Mouse (Mus musculus): ENCODE data around the gene Acat2. TPM values are rescaled to one million over a fixed set of nuclear protein-coding genes. Genes with fewer than 3 reads are reported as not detected.
A peak's percentile ranks its signal among the peaks of the same experiment; 100 is the strongest.
"Not testable (repeated sequence)": the region's sequence is repeated elsewhere in the genome, so short reads cannot be mapped to it uniquely, and the experiment has no call there.

The Acat2 gene
- 396 and 405 TPM in 2 replicates for polyA plus RNA-seq (2016; fragmentation: Nextera tagmentation; extraction: Ambion mirVana)

DNA sequence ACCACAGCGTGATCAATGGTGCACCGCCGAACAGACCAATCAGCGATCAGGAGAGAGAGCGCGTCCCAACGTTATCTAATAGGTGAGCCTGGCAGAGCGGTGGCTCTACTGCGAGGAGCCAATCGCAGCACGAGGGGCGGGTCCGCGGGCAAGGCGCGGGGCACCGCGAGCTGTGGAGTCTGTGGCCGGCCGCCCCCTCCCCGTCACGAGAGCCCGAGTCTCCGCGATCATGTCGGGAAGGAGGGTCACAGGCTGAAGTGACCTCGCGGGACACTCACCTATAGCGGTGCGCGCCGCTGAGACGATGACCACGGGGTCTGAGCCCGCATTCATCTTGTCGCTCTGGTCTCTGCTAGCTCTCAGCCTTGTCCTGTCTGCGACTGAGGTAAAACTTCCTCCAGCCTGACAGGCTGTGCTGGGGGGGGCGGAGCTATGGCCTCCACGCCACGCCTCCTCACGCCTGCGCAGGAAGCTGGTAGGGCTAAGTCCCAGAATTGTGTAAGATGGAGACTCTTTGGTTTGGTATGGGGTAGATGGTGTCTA is at the start of gene Acat2:
Gene Acat2, minus strand, starts transcription at position 417 of the 543 bp plus-strand sequence.
- no peaks in the 10 kb centered on the region for H3K27me3 ChIP-seq (ENCODE audit: poor library complexity, severe bottlenecking)
- H3K4me3 ChIP-seq = peak within 1 kb of the TSS; percentile 77
- H3K9me3 ChIP-seq = no peaks in the 10 kb centered on the region
- H3K36me3 ChIP-seq (replicated peaks) = peaks cover 37% of the 10 kb centered on the region
- peaks cover 21% of the 10 kb centered on the region for H3K4me1 ChIP-seq
- DNase-seq (ENCODE audit: extremely low spot score, low spot score) = peak; percentile 92
- H3K27ac ChIP-seq = peak within 1 kb of the TSS; percentile 92
- WGBS = under 1% methylated on average over 42 of the region's 42 CpGs

DNA sequence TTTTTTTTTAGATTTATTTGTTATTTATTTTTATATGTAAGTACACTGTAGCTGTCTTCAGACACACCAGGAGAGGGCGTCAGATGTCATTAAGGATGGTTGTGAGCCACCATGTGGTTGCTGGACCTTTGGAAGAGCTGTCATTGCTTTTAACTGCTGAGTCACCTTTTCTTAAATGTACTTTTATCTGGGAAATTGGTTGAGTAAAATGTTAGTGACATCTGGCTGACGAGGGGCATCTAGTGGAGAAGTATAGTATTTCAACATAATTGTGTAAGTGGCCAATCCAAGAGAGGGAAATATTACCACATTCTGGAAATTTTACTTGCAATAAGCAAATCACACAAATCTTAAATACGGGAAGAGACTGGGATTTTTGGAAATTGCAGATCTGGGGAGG is 49.3 kb upstream of the Acat2 start:
- no peaks in the 10 kb centered on the region for H3K27me3 ChIP-seq (ENCODE audit: poor library complexity, severe bottlenecking)
- H3K27ac ChIP-seq = no peak overlapping the region
- no peak overlapping the region for H3K4me3 ChIP-seq
- H3K36me3 ChIP-seq (replicated peaks) = peaks cover 41% of the 10 kb centered on the region
- 54% methylated on average over 3 of the region's 3 CpGs for WGBS
- H3K9me3 ChIP-seq = no peaks in the 10 kb centered on the region
- peaks cover 18% of the 10 kb centered on the region for H3K4me1 ChIP-seq
- no peak for DNase-seq (ENCODE audit: extremely low spot score, low spot score)

GRCm38 (mm10) chr17:13008528-13008927 is 48.0 kb upstream of the Acat2 start:
- Histone ChIP-seq H3K27ac (peak overlapping the region; percentile 88), H3K27me3 (ENCODE audit: poor library complexity, severe bottlenecking) (no peaks in the 10 kb centered on the region), H3K4me3 (peak overlapping the region; percentile 88), H3K4me1 (peaks cover 18% of the 10 kb centered on the region), H3K9me3 (no peaks in the 10 kb centered on the region), H3K36me3 (replicated peaks) (peaks cover 28% of the 10 kb centered on the region)
- DNase-seq (ENCODE audit: extremely low spot score, low spot score) = no peak
- 3% methylated on average over 10 of the region's 10 CpGs for WGBS

DNA sequence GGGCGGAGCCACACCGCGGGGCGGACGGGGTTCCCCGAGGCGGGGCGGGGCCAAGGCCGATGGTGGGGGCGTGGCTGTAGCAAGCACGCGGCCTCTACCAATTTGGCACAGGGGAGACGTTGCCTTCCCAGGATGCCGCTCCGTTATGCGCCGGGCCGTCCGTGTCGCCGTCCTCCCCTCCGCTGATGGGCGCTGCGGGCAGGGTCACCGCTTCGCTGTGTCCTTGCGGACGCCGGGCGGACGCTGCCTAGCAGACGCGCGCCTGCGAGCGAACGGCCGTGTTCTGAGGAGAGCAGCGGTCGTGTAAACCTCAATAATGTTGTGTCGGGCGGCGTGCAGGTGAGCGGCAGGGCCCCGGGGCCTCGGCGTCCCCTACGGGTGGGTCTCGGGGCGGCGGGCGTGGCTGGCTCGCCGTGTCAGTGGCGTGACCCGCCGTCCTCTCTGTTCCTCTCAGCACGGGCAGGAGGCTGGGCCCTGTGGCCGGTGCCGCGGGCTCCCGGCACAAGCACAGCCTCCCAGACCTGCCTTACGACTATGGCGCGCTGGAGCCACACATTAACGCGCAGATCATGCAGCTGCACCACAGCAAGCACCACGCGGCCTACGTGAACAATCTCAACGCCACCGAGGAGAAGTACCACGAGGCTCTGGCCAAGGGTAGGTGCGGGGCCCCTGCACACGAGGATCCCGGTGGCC is 47.3 kb upstream of the Acat2 start:
- Histone ChIP-seq H3K9me3 (no peaks in the 10 kb centered on the region), H3K4me1 (peaks cover 18% of the 10 kb centered on the region), H3K27me3 (ENCODE audit: poor library complexity, severe bottlenecking) (no peaks in the 10 kb centered on the region), H3K27ac (peak overlapping the region; percentile 88), H3K4me3 (peak overlapping the region; percentile 88), H3K36me3 (replicated peaks) (peaks cover 21% of the 10 kb centered on the region)
- WGBS = under 1% methylated on average over 76 of the region's 76 CpGs
- peak; percentile 98 for DNase-seq (ENCODE audit: extremely low spot score, low spot score)

DNA sequence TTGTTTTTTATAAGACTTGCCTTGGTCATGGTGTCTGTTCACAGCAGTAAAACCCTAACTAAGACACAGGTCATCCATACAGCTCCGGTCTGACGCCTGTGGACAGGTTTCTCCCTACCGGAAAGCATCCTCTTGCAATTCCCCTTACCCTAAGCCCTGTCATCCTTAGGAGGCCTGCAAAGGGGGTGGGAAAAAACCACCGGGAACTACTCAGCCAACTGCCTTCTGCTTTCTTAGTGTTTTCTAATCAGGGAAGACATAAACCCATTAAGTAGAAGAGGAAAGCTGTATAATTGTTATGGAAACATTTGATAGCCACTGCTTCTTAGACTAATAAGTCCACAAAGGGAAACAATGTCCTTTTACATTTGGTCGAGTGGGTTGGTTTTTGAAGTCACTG is 46.4 kb upstream of the Acat2 start:
- H3K27ac ChIP-seq = peak overlapping the region; percentile 88; the same call in 1 of the 2 replicates
- H3K4me3 ChIP-seq = peak overlapping the region; percentile 88
- peaks cover 12% of the 10 kb centered on the region for H3K36me3 ChIP-seq (replicated peaks)
- H3K4me1 ChIP-seq = peaks cover 18% of the 10 kb centered on the region
- no peaks in the 10 kb centered on the region for H3K27me3 ChIP-seq (ENCODE audit: poor library complexity, severe bottlenecking)
- WGBS = 50% methylated on average over 5 of the region's 5 CpGs
- H3K9me3 ChIP-seq = no peaks in the 10 kb centered on the region
- DNase-seq (ENCODE audit: extremely low spot score, low spot score) = no peak

- DNase-seq (ENCODE audit: extremely low spot score, low spot score); H3K9me3 ChIP-seq; H3K27me3 ChIP-seq (ENCODE audit: poor library complexity, severe bottlenecking); H3K36me3 ChIP-seq (replicated peaks): not testable (repeated sequence)
- WGBS = 95% methylated on average over 2 of the region's 2 CpGs
- H3K27ac ChIP-seq = peak within 1 kb of the TSS; percentile 88
- peak within 1 kb of the TSS; percentile 88 for H3K4me3 ChIP-seq
- peaks cover 18% of the 10 kb centered on the region for H3K4me1 ChIP-seq
Measured at GRCm38 (mm10) chr17:13006546-13006945, 46.0 kb upstream of the Acat2 start, which contains the start of gene Sod2. Gene Sod2 (plus strand): TSS chr17:13006846.

DNA sequence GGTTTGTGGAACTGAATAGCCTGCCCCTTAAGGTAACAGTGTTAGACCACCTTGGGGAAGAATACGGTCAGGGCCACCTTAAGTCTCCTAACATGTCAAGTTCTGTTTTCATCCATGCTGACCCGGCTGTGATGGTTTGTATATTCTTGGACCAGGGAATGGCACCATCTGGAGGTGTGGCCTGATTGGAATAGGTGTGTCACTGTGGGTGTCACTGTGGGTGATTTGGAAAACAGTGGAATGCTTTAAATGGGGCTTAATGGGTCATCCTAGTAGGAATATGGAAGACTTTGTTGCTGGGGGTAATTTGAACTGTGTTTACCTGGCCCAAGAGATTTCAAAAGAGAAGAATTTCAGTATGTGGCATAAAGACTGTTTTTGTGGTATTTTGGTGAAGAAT is 43.9 kb upstream of the Acat2 start:
- not testable (repeated sequence) for H3K36me3 ChIP-seq (replicated peaks); H3K9me3 ChIP-seq; H3K4me3 ChIP-seq; H3K27me3 ChIP-seq (ENCODE audit: poor library complexity, severe bottlenecking); DNase-seq (ENCODE audit: extremely low spot score, low spot score); H3K27ac ChIP-seq
- peaks cover 18% of the 10 kb centered on the region for H3K4me1 ChIP-seq
- 81% methylated on average over 2 of the region's 2 CpGs for WGBS

- DNase-seq (ENCODE audit: extremely low spot score, low spot score) = not testable (repeated sequence)
Measured at GRCm38 (mm10) chr17:13002243-13002642, 41.7 kb upstream of the Acat2 start.

DNA sequence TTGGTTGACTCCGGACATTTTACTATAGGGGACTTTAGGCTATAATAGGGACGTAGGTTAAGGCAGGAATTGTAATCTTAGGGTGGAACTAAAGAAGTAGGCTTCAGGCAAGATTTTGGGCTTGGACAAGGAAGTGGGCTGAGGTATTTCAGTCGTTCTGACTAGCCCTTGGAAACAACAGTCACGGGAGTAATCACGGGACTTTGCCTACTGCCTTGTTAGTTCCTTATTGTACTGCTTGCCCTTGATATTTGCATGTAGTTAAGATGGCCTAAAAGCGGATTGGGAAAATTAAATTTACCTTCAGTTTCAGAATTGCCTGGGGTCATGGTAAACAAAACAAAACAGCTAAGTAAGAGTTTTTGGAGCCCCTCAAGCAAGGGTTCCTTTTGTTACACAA is 38.5 kb upstream of the Acat2 start:
- 76% methylated on average over 6 of the region's 6 CpGs for WGBS
- Histone ChIP-seq H3K27ac (no peak overlapping the region), H3K9me3 (no peaks in the 10 kb centered on the region), H3K4me3 (no peak overlapping the region), H3K4me1 (no peaks in the 10 kb centered on the region), H3K36me3 (replicated peaks) (no peaks in the 10 kb centered on the region), H3K27me3 (ENCODE audit: poor library complexity, severe bottlenecking) (no peaks in the 10 kb centered on the region)
- no peak for DNase-seq (ENCODE audit: extremely low spot score, low spot score)

More at GRCm38 (mm10) chr17:13002243-13002642, 41.7 kb upstream of the Acat2 start:
- H3K36me3 ChIP-seq (replicated peaks); H3K27ac ChIP-seq; H3K4me1 ChIP-seq; H3K27me3 ChIP-seq (ENCODE audit: poor library complexity, severe bottlenecking); H3K4me3 ChIP-seq; H3K9me3 ChIP-seq: not testable (repeated sequence)
- 92% methylated on average over 5 of the region's 5 CpGs for WGBS

DNA sequence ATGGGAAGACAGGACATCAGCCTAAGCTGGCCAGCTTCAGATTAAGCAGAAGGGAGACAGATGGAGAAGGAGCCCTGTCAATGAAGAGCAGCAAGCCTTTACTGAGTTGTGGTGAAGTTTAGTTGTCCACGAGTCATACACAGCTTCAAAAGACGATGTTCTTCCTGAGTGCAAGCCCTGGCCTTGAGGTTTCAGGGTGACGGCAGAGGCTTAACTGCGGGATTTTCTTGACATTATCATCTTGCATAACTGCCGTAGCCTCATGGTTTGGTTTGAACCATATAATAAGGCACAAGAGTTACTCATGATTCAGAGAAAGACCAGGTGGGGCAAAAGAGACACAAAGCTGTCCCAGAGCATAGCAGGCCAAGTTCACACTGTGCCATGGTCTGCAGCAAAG is 37.3 kb upstream of the Acat2 start:
- 95% methylated on average over 5 of the region's 5 CpGs for WGBS

GRCm38 (mm10) chr17:12996345-12996744 is 35.8 kb upstream of the Acat2 start:
- Histone ChIP-seq H3K4me3 (no peak overlapping the region), H3K36me3 (replicated peaks) (no peaks in the 10 kb centered on the region), H3K9me3 (no peaks in the 10 kb centered on the region), H3K27ac (no peak overlapping the region), H3K4me1 (peaks cover 5% of the 10 kb centered on the region; the same call in 1 of the 2 replicates), H3K27me3 (ENCODE audit: poor library complexity, severe bottlenecking) (no peaks in the 10 kb centered on the region)
- WGBS = 33% methylated on average over 3 of the region's 3 CpGs
- peak; percentile 32 for DNase-seq (ENCODE audit: extremely low spot score, low spot score)

More for the DNA sequence above, 37.3 kb upstream of the Acat2 start:
- no peaks in the 10 kb centered on the region for H3K9me3 ChIP-seq
- DNase-seq (ENCODE audit: extremely low spot score, low spot score) = no peak
- H3K27ac ChIP-seq = no peak overlapping the region
- no peaks in the 10 kb centered on the region for H3K27me3 ChIP-seq (ENCODE audit: poor library complexity, severe bottlenecking)
- H3K4me1 ChIP-seq = peaks cover 5% of the 10 kb centered on the region; the same call in 1 of the 2 replicates
- no peak overlapping the region for H3K4me3 ChIP-seq
- H3K36me3 ChIP-seq (replicated peaks) = no peaks in the 10 kb centered on the region

DNA sequence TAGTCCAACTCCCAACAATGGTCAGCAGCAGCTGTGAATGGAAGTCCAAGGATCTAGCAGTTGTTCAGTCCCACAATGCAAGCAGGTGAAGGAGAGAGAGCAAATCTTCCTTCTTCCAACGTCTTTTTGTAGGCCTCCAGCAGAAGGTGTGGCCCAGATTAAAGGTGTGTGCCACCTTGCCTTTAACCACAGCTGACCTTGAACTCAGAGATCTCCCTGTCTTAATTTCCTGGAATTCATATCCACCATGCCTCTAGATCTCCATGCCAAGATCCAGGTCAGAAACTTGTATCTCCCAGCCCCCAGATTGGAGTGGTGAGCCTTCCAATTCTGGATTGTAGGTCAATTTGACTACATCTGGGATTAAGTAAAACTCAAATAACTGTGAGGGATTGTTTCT is 33.5 kb upstream of the Acat2 start, which contains the start of gene Wtap:
Gene Wtap, minus strand, starts transcription at position 101 of the 400 bp plus-strand sequence.
- Histone ChIP-seq H3K9me3 (no peaks in the 10 kb centered on the region), H3K4me1 (peaks cover 15% of the 10 kb centered on the region), H3K4me3 (peak within 1 kb of the TSS; percentile 99), H3K36me3 (replicated peaks) (peaks cover 5% of the 10 kb centered on the region), H3K27me3 (ENCODE audit: poor library complexity, severe bottlenecking) (no peaks in the 10 kb centered on the region), H3K27ac (peak within 1 kb of the TSS; percentile 99)
- WGBS = 79% methylated on average over 1 of the region's 1 CpGs
- DNase-seq (ENCODE audit: extremely low spot score, low spot score) = no peak

GRCm38 (mm10) chr17:12992470-12992991 is 32.0 kb upstream of the Acat2 start:
- WGBS = under 1% methylated on average over 51 of the region's 51 CpGs
- Histone ChIP-seq H3K4me1 (peaks cover 15% of the 10 kb centered on the region), H3K36me3 (replicated peaks) (peaks cover 20% of the 10 kb centered on the region), H3K9me3 (peaks cover 7% of the 10 kb centered on the region; the same call in 1 of the 2 replicates), H3K27ac (peak overlapping the region; percentile 99), H3K27me3 (ENCODE audit: poor library complexity, severe bottlenecking) (no peaks in the 10 kb centered on the region), H3K4me3 (peak overlapping the region; percentile 99)
- DNase-seq (ENCODE audit: extremely low spot score, low spot score) = peak; percentile 94
